Mouse (Mus musculus): Measurements from ENCODE around the gene Vwa8. TPM values are rescaled to one million over a fixed set of nuclear protein-coding genes. Genes with fewer than 3 reads are reported as not detected.

Gene Vwa8
- polyA plus RNA-seq, 1 experiment from 2014 or later: 8.8 TPM

GRCm38 (mm10) chr14:79074786-79075185, 225.9 kb downstream of the Vwa8 start:
- Histone ChIP-seq H3K9ac (replicated peaks; ENCODE audit: low read depth) (no peak overlapping the region), H3K36me3 (ENCODE audit: insufficient read depth, low read length) (no peaks in the 10 kb centered on the region), H3K4me2 (replicated peaks; ENCODE audit: low read depth, low read length) (no peak overlapping the region), H3K9me3 (ENCODE audit: low read length) (no peaks in the 10 kb centered on the region), H3K4me3 (ENCODE audit: low read depth, low read length) (no peak overlapping the region), H3K27ac (ENCODE audit: low read length) (no peak overlapping the region), H3K27me3 (replicated peaks; ENCODE audit: insufficient read depth, low read length) (no peaks in the 10 kb centered on the region), H3K4me1 (ENCODE audit: insufficient read depth, low read depth, low read length) (no peaks in the 10 kb centered on the region)
- ATAC-seq (no peak), DNase-seq (ENCODE audit: low spot score) (no peak)
- 70% methylated on average over 8 of the region's 8 CpGs for WGBS
- no peak for TF ChIP-seq CTCF (IDR thresholded peaks at IDR 0.05)
- no peak for TF ChIP-seq EP300 (IDR thresholded peaks at IDR 0.05)

DNA sequence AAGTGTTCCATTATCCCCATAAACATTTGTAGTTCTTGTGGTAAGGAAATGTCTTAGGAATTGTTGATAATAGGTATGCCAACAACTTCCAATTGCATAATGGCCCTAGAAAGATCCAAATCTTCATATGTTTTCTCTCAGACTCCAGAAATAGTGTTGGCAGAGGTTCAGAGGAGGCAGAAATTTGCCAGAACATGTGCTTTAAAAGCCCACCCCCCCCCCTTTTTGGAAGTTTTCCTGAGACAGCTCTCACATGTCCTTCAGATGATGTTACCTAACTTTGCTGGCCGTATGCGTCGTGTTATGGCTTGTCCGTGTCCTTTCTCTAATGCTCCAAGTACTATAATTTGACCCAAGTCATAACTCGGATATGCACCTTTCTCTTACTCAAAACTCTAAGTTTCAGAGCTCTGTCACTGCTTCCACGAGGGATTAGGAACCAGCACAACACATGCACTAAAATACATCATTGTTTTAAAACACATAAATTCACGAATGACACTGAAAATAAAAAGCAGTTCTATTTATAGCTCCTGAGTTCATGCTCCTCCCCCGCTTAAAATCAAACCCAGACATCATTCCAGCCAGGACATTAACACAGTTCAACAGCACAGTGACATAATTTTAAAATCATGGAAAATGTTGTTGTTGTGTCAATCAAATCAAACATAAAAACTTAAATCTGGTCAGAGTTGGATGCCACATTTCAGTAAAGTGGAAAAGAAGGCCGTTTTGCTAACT, 227.9 kb downstream of the Vwa8 start:
- Histone ChIP-seq H3K9ac (replicated peaks; ENCODE audit: low read depth) (no peak overlapping the region), H3K27ac (ENCODE audit: low read length) (0 out of 2 replicates have a peak overlapping the region, but pooled peaks have one; percentile 10), H3K36me3 (ENCODE audit: insufficient read depth, low read length) (no peaks in the 10 kb centered on the region), H3K4me2 (replicated peaks; ENCODE audit: low read depth, low read length) (no peak overlapping the region), H3K27me3 (replicated peaks; ENCODE audit: insufficient read depth, low read length) (no peaks in the 10 kb centered on the region), H3K9me3 (ENCODE audit: low read length) (no peaks in the 10 kb centered on the region), H3K4me1 (ENCODE audit: insufficient read depth, low read depth, low read length) (no peaks in the 10 kb centered on the region), H3K4me3 (ENCODE audit: low read depth, low read length) (no peak overlapping the region)
- 48% methylated on average over 9 of the region's 9 CpGs for WGBS
- ATAC-seq (peak; percentile 55), DNase-seq (ENCODE audit: low spot score) (peak; percentile 70)
- TF ChIP-seq EP300 (IDR thresholded peaks at IDR 0.05) (no peak), CTCF (IDR thresholded peaks at IDR 0.05) (no peak)

- Histone ChIP-seq H3K27ac (ENCODE audit: low read length) (no peak overlapping the region), H3K36me3 (ENCODE audit: insufficient read depth, low read length) (no peaks in the 10 kb centered on the region), H3K9ac (replicated peaks; ENCODE audit: low read depth) (no peak overlapping the region), H3K27me3 (replicated peaks; ENCODE audit: insufficient read depth, low read length) (no peaks in the 10 kb centered on the region), H3K4me3 (ENCODE audit: low read depth, low read length) (no peak overlapping the region), H3K9me3 (ENCODE audit: low read length) (no peaks in the 10 kb centered on the region), H3K4me2 (replicated peaks; ENCODE audit: low read depth, low read length) (no peak overlapping the region), H3K4me1 (ENCODE audit: insufficient read depth, low read depth, low read length) (no peaks in the 10 kb centered on the region)
- DNase-seq (ENCODE audit: low spot score) (peak; percentile 23), ATAC-seq (no peak)
- no peak for TF ChIP-seq EP300 (IDR thresholded peaks at IDR 0.05)
- 43% methylated on average over 7 of the region's 7 CpGs for WGBS
Measured at GRCm38 (mm10) chr14:79083573-79083972, 234.7 kb downstream of the Vwa8 start.

DNA sequence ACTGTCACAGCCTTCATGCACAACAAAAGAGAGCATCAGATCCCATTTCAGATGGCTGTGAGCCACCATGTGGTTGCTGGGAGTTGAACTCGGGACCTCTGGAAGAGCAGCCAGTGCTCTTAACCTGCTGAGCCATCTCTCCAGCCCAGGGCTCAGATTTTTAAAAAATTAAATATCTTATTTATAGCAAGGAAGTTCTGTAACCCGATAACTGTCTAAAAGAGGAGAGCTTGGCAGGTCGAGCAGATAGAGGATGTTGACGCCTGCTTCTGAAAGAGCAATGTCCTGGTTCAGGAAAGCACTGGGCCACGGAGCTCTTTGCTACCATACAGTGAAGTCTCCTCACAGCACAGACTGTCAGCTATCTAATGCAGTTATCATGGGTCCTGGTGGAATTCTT, 237.2 kb downstream of the Vwa8 start:
- no peak overlapping the region for H3K4me2 ChIP-seq (replicated peaks; ENCODE audit: low read depth, low read length)
- no peak overlapping the region for H3K9ac ChIP-seq (replicated peaks; ENCODE audit: low read depth)
- no peaks in the 10 kb centered on the region for H3K9me3 ChIP-seq (ENCODE audit: low read length)
- H3K27ac ChIP-seq (ENCODE audit: low read length): no peak overlapping the region
- no peak overlapping the region for H3K4me3 ChIP-seq (ENCODE audit: low read depth, low read length)
- H3K4me1 ChIP-seq (ENCODE audit: insufficient read depth, low read depth, low read length): no peaks in the 10 kb centered on the region
- DNase-seq (ENCODE audit: low spot score): no peak
- 69% methylated on average over 5 of the region's 5 CpGs for WGBS
- H3K27me3 ChIP-seq (replicated peaks; ENCODE audit: insufficient read depth, low read length): no peaks in the 10 kb centered on the region
- TF ChIP-seq CTCF (IDR thresholded peaks at IDR 0.05) (no peak), EP300 (IDR thresholded peaks at IDR 0.05) (no peak)
- no peak for ATAC-seq
- H3K36me3 ChIP-seq (ENCODE audit: insufficient read depth, low read length): no peaks in the 10 kb centered on the region

GRCm38 (mm10) chr14:79089464-79089863, 240.6 kb downstream of the Vwa8 start:
- Histone ChIP-seq H3K4me1 (ENCODE audit: insufficient read depth, low read depth, low read length) (no peaks in the 10 kb centered on the region), H3K27ac (ENCODE audit: low read length) (no peak overlapping the region), H3K4me2 (replicated peaks; ENCODE audit: low read depth, low read length) (no peak overlapping the region), H3K27me3 (replicated peaks; ENCODE audit: insufficient read depth, low read length) (no peaks in the 10 kb centered on the region), H3K36me3 (ENCODE audit: insufficient read depth, low read length) (no peaks in the 10 kb centered on the region; the same call in 1 of the 2 replicates), H3K9ac (replicated peaks; ENCODE audit: low read depth) (no peak overlapping the region), H3K4me3 (ENCODE audit: low read depth, low read length) (no peak overlapping the region), H3K9me3 (ENCODE audit: low read length) (no peaks in the 10 kb centered on the region)
- 18% methylated on average over 2 of the region's 2 CpGs for WGBS
- peak; percentile 93 for ATAC-seq
- no peak for TF ChIP-seq EP300 (IDR thresholded peaks at IDR 0.05)
- no peak for TF ChIP-seq CTCF (IDR thresholded peaks at IDR 0.05)
- peak; percentile 81 for DNase-seq (ENCODE audit: low spot score)

DNA sequence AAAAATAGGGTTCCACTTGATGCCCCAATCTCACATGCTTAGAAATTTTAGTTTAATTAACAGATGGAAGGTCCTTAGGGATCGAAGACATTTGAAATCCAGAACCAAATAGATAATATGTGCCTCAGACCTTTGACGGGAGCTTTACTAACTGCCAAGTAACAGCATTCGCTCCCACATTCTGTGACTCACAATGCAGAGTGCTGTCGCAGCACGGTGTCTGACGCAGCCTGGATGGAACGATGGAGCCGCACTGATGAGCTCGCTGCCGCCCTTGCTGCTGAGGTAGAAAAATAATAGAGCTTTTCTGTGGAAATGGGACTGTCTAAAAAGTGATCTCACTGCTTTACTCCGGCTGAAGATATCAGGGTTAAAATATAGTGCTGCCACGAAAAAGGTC, 248.3 kb downstream of the Vwa8 start:
- no peak overlapping the region for H3K27ac ChIP-seq (ENCODE audit: low read length)
- no peak overlapping the region for H3K4me3 ChIP-seq (ENCODE audit: low read depth, low read length)
- no peak for TF ChIP-seq EP300 (IDR thresholded peaks at IDR 0.05)
- TF ChIP-seq CTCF (IDR thresholded peaks at IDR 0.05): no peak
- 90% methylated on average over 12 of the region's 12 CpGs for WGBS
- H3K36me3 ChIP-seq (ENCODE audit: insufficient read depth, low read length): no peaks in the 10 kb centered on the region; the same call in 1 of the 2 replicates
- H3K4me2 ChIP-seq (replicated peaks; ENCODE audit: low read depth, low read length): no peak overlapping the region
- ATAC-seq (no peak), DNase-seq (ENCODE audit: low spot score) (no peak)
- H3K4me1 ChIP-seq (ENCODE audit: insufficient read depth, low read depth, low read length): no peaks in the 10 kb centered on the region
- H3K9me3 ChIP-seq (ENCODE audit: low read length): no peaks in the 10 kb centered on the region
- H3K9ac ChIP-seq (replicated peaks; ENCODE audit: low read depth): no peak overlapping the region
- H3K27me3 ChIP-seq (replicated peaks; ENCODE audit: insufficient read depth, low read length): no peaks in the 10 kb centered on the region
